Mouse (Mus musculus): ENCODE results near the gene Rabepk.
A peak's percentile ranks its signal among the peaks of the same experiment; 100 is the strongest.
"Not testable (repeated sequence)": the region's sequence is repeated elsewhere in the genome, so short reads cannot be mapped to it uniquely, and the experiment has no call there.

The Rabepk gene

DNA sequence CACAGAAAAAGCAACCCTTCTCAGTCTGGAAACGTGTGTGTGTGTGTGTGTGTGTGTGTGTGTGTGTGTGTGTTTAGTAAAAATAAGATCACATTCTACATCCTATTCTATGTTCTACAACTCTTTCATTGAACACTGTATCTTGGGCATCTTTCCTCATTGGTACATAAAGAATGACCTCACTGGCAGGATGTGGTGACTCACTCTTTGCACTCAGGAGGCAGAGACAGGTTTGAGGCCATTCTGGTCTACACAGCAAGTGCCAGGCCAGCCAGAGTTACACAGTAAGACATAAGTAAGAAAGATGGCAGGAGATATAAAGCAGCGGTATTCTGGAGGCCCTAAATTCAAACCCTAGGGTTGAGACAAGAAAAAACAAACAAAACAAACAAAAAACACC, 36.8 kb downstream of the Rabepk start:
- DNase-seq (ENCODE audit: low spot score), result no peak

- DNase-seq (ENCODE audit: low spot score), result no peak
Observed at GRCm38 (mm10) chr2:34762174-34762573, 37.5 kb downstream of the Rabepk start.

- DNase-seq (ENCODE audit: low spot score), result not testable (repeated sequence)
Observed at GRCm38 (mm10) chr2:34761272-34761671, 38.4 kb downstream of the Rabepk start.

DNA sequence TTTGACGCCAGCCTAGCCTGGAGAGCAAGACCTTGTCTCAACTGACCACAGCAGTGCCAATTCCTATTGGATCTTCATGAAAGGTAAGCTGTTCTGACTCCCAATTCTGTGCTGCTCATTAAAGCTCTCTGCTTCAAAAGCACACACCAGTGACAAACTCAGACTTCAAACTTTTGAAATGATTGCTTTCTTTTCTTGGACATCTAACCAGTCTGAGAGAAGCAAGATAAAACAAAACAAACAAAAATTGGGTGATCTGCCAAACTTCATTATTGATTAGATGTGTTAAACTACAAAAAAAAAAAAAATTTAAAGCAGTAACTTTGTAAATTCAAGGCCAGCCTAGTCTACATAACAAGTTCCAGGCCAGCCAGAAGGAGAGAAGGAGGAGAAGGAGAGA, 42.4 kb downstream of the Rabepk start:
- DNase-seq (ENCODE audit: low spot score), result no peak

GRCm38 (mm10) chr2:34754551-34755358, 45.0 kb downstream of the Rabepk start, which contains the start of gene Gapvd1:
Gene Gapvd1, minus strand, starts transcription at chr2:34755232.
- DNase-seq (ENCODE audit: low spot score), result no peak

- DNase-seq (ENCODE audit: low spot score), result peak; percentile 88
Observed at GRCm38 (mm10) chr2:34753811-34754550, 45.7 kb downstream of the Rabepk start.

- DNase-seq (ENCODE audit: low spot score), result no peak
Observed at GRCm38 (mm10) chr2:34750245-34750644, 49.5 kb downstream of the Rabepk start.

DNA sequence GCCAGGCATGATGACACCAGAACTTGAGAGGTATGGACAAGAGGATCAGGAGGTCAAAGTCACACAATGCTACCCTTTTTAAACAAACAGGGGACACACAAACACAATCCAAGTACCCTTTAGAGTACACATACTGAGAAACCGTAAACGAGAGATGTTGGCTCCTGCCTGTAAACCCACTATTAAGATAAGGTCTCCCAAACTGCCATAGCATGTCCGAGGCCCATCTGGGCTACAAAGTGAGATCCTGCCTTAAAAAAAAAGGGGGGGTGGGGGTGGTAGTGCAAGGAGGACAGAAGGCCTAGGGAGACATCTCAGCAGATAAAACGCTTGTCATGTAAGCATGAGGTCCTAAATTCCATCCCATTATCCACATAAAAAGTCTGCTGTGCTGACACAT, 51.2 kb downstream of the Rabepk start:
- DNase-seq (ENCODE audit: low spot score), result no peak

GRCm38 (mm10) chr2:34745673-34746072, 54.0 kb downstream of the Rabepk start:
- no peak for DNase-seq (ENCODE audit: low spot score)

DNA sequence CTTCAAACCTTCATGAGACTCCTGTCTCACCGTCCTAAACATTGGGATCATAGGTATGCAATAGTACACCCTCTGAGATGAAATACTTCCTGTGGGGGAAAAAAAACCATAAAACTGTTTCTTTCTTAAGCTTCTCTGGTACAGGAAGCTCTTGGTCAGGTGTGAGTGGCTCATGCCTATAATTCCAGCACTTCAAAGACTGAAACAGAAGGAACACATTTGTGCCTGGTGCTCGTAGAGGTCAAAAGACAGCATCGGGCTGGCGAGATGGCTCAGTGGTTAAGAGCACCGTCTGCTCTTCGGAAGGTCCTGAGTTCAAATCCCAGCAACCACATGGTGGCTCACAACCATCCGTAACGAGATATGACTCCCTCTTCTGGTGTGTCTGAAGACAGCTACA, 55.2 kb downstream of the Rabepk start:
- DNase-seq (ENCODE audit: low spot score), result no peak

DNA sequence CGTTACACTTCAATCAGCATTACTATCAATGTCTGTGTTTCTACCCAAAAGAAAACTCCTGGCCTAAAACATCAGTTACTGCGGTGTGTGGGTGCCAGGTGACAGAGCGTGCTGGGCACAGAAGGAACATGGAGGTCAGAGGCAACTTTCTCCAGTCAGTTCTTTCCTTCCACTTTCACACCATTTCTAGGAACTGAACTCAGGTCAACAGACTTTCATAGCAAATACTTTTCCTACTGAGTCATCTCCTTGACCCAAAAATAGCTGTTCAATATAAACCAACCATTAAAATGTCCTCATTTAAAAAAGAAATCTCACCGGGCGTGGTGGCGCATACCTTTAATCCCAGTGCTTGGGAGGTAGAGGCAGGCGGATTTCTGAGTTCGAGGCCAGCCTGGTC, 57.0 kb downstream of the Rabepk start:
- no peak for DNase-seq (ENCODE audit: low spot score)

DNA sequence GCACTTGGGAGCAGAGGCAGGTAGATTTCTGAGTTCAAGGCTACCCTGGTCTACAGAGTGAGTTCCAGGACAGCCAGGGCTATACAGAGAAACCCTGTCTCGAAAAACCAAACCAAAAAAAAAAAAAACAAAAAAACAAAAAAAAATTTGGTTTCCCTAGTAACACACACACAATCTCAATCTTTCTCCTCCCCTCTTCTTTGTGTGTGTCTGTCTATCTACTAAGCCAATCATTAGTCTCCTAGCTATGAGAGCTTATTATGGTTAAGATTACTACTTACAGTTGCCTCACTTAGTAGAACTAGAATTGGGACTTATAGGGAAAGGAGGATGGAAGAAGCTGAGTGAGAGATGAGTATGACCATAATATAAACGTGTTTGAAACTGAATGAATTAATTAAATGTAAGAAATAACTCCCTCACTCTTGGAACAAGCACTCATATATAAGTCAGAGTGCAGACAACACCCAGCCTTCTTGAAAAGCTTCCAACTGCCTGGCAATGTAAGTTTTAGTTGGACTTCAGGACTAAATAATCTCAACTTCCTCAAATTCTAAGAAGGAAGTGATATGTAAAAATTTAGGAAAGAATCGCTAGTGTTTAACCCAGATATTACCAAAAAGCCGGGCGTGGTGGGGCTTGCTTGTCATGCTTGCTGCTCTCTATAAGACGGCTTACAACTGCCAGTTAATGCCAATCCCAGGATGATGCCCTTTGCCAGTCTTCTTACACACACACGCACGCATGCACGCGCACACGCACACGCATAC, 58.1 kb downstream of the Rabepk start:
- DNase-seq (ENCODE audit: low spot score), result no peak

- no peak for DNase-seq (ENCODE audit: low spot score)
Observed at GRCm38 (mm10) chr2:34739684-34740391, 59.9 kb downstream of the Rabepk start.

- no peak for DNase-seq (ENCODE audit: low spot score)
Observed at GRCm38 (mm10) chr2:34737911-34738310, 61.8 kb downstream of the Rabepk start.

- no peak for DNase-seq (ENCODE audit: low spot score)
Observed at GRCm38 (mm10) chr2:34736626-34737025, 63.1 kb downstream of the Rabepk start.
